Comparison of ENCODE assay signal across 8 mouse cellular contexts in the genomic region with DNA sequence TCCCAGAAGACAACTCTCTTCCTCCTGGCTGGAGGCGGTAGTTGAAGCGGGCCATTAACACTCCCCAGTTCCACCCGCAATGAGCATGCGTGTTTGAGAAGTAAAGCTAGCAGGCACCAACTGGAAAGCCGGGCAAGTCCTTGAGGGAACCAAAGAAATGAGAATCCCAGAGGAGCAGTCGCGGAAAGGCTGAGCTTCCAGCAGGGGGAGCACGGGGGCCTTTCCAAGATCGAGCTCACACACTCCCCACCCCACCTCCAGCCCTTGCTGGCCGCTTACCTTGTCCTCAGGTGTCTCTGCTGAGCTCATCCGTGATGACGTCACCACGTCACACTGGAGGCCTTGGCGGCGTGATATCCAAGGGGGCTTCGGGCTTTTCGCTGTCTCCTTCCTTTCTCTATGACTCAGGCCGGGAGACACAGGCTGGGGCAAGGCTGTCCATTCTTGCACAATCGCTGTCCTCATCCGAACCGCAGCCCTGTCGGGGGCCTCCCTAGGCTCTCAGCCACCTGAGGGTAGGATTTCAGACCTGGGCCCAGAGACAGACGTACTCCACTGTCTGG. TPM values are rescaled to one million over a fixed set of nuclear protein-coding genes. Genes with fewer than 3 reads are reported as not detected.
DNase-seq lines count a peak whose midpoint lies in the region; ATAC-seq lines count a peak whose summit lies in the region.

A gene (minus strand): TSS at position 381 of the 563 bp plus-strand sequence.

- H3K36me3 ChIP-seq in hindbrain, embryonic 15.5 days: no peaks in the 10 kb centered on the region
- H3K36me3 ChIP-seq in megakaryocyte, embryonic 14.5 days (replicated peaks; ENCODE audit: low read length): peaks cover 7% of the 10 kb centered on the region

- intact Hi-C loops in left cerebral cortex, postnatal 10 days (cut with DNase I): loop anchor here (5.0 kb wide), 4 partner anchors 37 to 487 kb away; no protein-coding TSS in a partner anchor

- peaks cover 23% of the 10 kb centered on the region for H3K4me1 ChIP-seq in hindbrain, embryonic 15.5 days (replicated peaks)
- peaks cover 57% of the 10 kb centered on the region for H3K4me1 ChIP-seq in megakaryocyte, embryonic 14.5 days

- 2% methylated on average over 23 of the region's 23 CpGs for WGBS in hindbrain, embryonic 15.5 days

- ATAC-seq in hindbrain, embryonic 15.5 days (ENCODE audit: low FRiP score, low read depth): peak; percentile 83
- no peak for ATAC-seq in inflammation-experienced regulatory T-cells, adult 6 months

- H3K9ac ChIP-seq in hindbrain, embryonic 15.5 days: peak within 1 kb of the TSS; percentile 61

- H3K4me2 ChIP-seq in hindbrain, embryonic 15.5 days: peak within 1 kb of the TSS; percentile 83

- peak within 1 kb of the TSS; percentile 39 for H3K4me3 ChIP-seq in hindbrain, embryonic 15.5 days
- peak within 1 kb of the TSS; percentile 92 for H3K4me3 ChIP-seq in megakaryocyte, embryonic 14.5 days (replicated peaks)

- DNase-seq in adrenal gland, adult 18-20 months (ENCODE audit: low spot score in 2 of 2): peak; percentile 69 to 74
- peak; percentile 55 to 69 for DNase-seq in cerebellum, postnatal 4 days (ENCODE audit: low spot score in 2 of 2)
- peak; percentile 74 for DNase-seq in gastrocnemius, adult 18-20 months (ENCODE audit: low spot score)
- peak; percentile 71 to 84 for DNase-seq in left cerebral cortex, postnatal 10 days (ENCODE audit: extremely low spot score in 1 of 2, low spot score in 2 of 2)
- DNase-seq in right cerebral cortex, postnatal 36 days (ENCODE audit: low spot score in 2 of 2): peak; percentile 70 to 71

- H3K9me3 ChIP-seq in hindbrain, embryonic 15.5 days: no peaks in the 10 kb centered on the region
- no peaks in the 10 kb centered on the region for H3K9me3 ChIP-seq in megakaryocyte, embryonic 14.5 days

- peak within 1 kb of the TSS; percentile 80 for H3K27ac ChIP-seq in hindbrain, embryonic 15.5 days (replicated peaks)

- no peaks in the 10 kb centered on the region for H3K27me3 ChIP-seq in hindbrain, embryonic 15.5 days
- peaks cover 13% of the 10 kb centered on the region for H3K27me3 ChIP-seq in megakaryocyte, embryonic 14.5 days (replicated peaks)

RNA-seq across cellular contexts. Expression of the gene that starts here (rescaled TPM):
- 10 to 100 TPM; 23.9 to 63.5 TPM for total RNA-seq in adrenal gland, adult 18-20 months (2021)
- 1 to 10 TPM; 2.9 to 4.0 TPM for total RNA-seq in gastrocnemius, adult 18-20 months (2021)
- polyA plus RNA-seq in hindbrain, embryonic 15.5 days (2015; fragmentation: Nextera tagmentation; extraction: Ambion mirVana): 5.4 and 5.6 TPM in 2 replicates
- 1 to 10 TPM; 4.2 to 6.2 TPM for total RNA-seq in left cerebral cortex, postnatal 10 days (2021)
- 0.31 TPM in 1 of 2 replicates, not detected in the other for polyA plus RNA-seq in megakaryocyte, embryonic 14.5 days (2012; ENCODE audit: insufficient read depth, low replicate concordance)
- polyA plus RNA-seq in inflammation-experienced regulatory T-cells, adult 6 months (2017; shearing (Covaris generic)): not detected
